Mouse (Mus musculus) lung, postnatal 0 days (tissue): ENCODE results near the gene Rpl23. TPM values are rescaled to one million over a fixed set of nuclear protein-coding genes. Genes with fewer than 3 reads are reported as not detected.

Source experiments
- ATAC-seq: fragments of 200-750 bp; cut with Nextera tagmentation; 2 replicates; pipeline ENCODE4 v1.8.0; 2017; ENCODE audit warnings: moderate library complexity
- DNase-seq: peaks from one replicate; pipeline ENCODE4 v3.0.0-alpha.2; 2016; ENCODE audit warnings: low spot score
- H3K27ac ChIP-seq: fragments of 300-500 bp; sonication (generic); 2 replicates; pipeline ENCODE4 v1.5.1; 2014; ENCODE audit warnings: antibody characterized with exemption, mild to moderate bottlenecking, low read length, mixed read lengths
- H3K27me3 ChIP-seq: fragments of 300-500 bp; sonication (generic); replicated peaks from 2 replicates; pipeline ENCODE4 v1.6.1; 2014; ENCODE audit warnings: low read length, mixed read lengths; ENCODE audit not compliant: insufficient read depth
- H3K36me3 ChIP-seq: fragments of 300-500 bp; sonication (generic); 2 replicates; pipeline ENCODE4 v1.6.1; 2014; ENCODE audit warnings: low read length, mixed read lengths; ENCODE audit not compliant: insufficient read depth
- H3K4me1 ChIP-seq: fragments of 300-500 bp; sonication (generic); 2 replicates; pipeline ENCODE4 v1.6.1; 2014; ENCODE audit warnings: antibody characterized with exemption, low read depth, low read length, mixed read lengths; ENCODE audit not compliant: insufficient read depth
- H3K4me2 ChIP-seq: fragments of 300-500 bp; sonication (generic); replicated peaks from 2 replicates; pipeline ENCODE4 v1.6.1; 2014; ENCODE audit warnings: low read depth, mild to moderate bottlenecking, low read length, moderate library complexity, mixed read lengths
- H3K4me3 ChIP-seq: fragments of 300-500 bp; sonication (generic); 2 replicates; pipeline ENCODE4 v1.5.1; 2014; ENCODE audit warnings: low read depth, low read length
- H3K9ac ChIP-seq: fragments of 300-500 bp; sonication (generic); replicated peaks from 2 replicates; pipeline ENCODE4 v1.6.1; 2014; ENCODE audit warnings: low read depth, mild to moderate bottlenecking
- H3K9me3 ChIP-seq: fragments of 300-500 bp; sonication (generic); 2 replicates; pipeline ENCODE4 v1.6.1; 2016; ENCODE audit warnings: low read length, mixed read lengths
- CTCF ChIP-seq: IDR thresholded peaks from 2 replicates; pipeline ENCODE4 v1.5.1; 2016; ENCODE audit warnings: antibody characterized with exemption, mild to moderate bottlenecking
- EP300 ChIP-seq: IDR thresholded peaks from 2 replicates; pipeline ENCODE4 v1.6.1; 2016; ENCODE audit warnings: antibody characterized with exemption, mild to moderate bottlenecking, control low read depth
- WGBS: fragments of 180-500 bp; shearing (Covaris S2); extraction: QIAGEN DNeasy Blood & Tissue Kit; methylation state at CpG from one replicate; pipeline ENCODE4 v1.1.7; 2014; 5-methylcytosine and 5-hydroxymethylcytosine counted together
- polyA plus RNA-seq: library from polyadenylated mRNA; unstranded; fragments of >200 nt; fragmentation: Nextera tagmentation; extraction: Ambion mirVana; gene quantifications from 2 replicates; pipeline ENCODE4 v1.2.1, GENCODE M21; 2015

Gene Rpl23
- polyA plus RNA-seq, 1 experiment from 2014 or later: 478 TPM

DNA sequence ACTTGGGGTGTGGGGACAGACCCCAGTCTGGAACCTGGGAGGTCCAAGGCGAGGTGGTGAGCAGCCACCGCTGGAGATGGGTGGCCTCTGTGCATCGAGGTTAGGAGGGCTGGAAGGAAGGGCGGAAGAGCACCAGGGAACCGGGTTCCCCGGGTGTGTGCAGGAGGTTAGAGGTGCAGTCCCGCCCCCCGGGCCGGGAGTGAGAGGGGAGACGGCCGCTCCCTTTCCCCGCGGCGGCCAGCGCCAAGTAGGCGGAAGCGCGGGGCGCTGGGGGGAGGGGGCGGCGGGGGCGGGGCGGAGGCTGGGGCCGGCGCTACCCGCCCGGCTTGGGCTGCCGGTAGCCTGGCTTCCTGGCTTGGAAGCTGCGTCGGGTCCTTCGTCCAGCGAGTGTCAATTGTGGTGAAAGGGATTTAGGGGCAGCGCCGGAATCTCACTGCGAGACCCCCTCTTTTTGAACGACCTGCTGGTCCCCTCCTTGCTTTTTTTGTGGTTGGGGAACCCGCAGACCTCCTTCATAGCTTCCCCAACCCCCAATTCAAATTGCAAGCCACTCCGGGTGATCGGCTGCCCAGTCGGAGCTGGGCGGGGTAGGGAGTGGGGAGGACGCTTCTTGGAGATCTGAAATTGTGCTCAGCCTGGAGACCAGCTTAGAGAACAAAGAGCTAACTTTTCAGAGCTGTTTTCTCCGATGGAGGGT lies 17.9 kb upstream of the Rpl23 start:
- Histone ChIP-seq H3K27me3 (no peaks in the 10 kb centered on the region), H3K4me2 (peak overlapping the region; percentile 78), H3K4me1 (peaks cover 30% of the 10 kb centered on the region), H3K9me3 (no peaks in the 10 kb centered on the region), H3K36me3 (no peaks in the 10 kb centered on the region), H3K9ac (peak overlapping the region; percentile 74), H3K27ac (peak overlapping the region; percentile 88), H3K4me3 (peak overlapping the region; percentile 73)
- TF ChIP-seq CTCF (no peak), EP300 (no peak)
- ATAC-seq (peak; percentile 79), DNase-seq (peak; percentile 87)
- 1% methylated on average over 28 of the region's 43 CpGs for WGBS

- H3K27ac ChIP-seq: peak overlapping the region; percentile 88
- TF ChIP-seq CTCF (no peak), EP300 (no peak)
- no peaks in the 10 kb centered on the region for H3K36me3 ChIP-seq
- peaks cover 23% of the 10 kb centered on the region for H3K4me1 ChIP-seq
- DNase-seq (peak; percentile 89), ATAC-seq (peak; percentile 84)
- H3K4me2 ChIP-seq: peak overlapping the region; percentile 78
- no peaks in the 10 kb centered on the region for H3K27me3 ChIP-seq
- no peaks in the 10 kb centered on the region for H3K9me3 ChIP-seq
- peak overlapping the region; percentile 73 for H3K4me3 ChIP-seq
- under 1% methylated on average over 59 of the region's 71 CpGs for WGBS
- H3K9ac ChIP-seq: peak overlapping the region; percentile 74
Observed at GRCm38 (mm10) chr11:97799146-97799993, 17.1 kb upstream of the Rpl23 start.

- peak; percentile 77 for DNase-seq
- no peaks in the 10 kb centered on the region for H3K9me3 ChIP-seq
- H3K4me1 ChIP-seq: peaks cover 16% of the 10 kb centered on the region
- no peaks in the 10 kb centered on the region for H3K27me3 ChIP-seq
- peak within 1 kb of the TSS; percentile 73 for H3K4me3 ChIP-seq
- H3K36me3 ChIP-seq: no peaks in the 10 kb centered on the region
- under 1% methylated on average over 11 of the region's 11 CpGs for WGBS
- peak; percentile 27 for ATAC-seq
- H3K9ac ChIP-seq: peak within 1 kb of the TSS; percentile 74
- no peak for TF ChIP-seq EP300
- no peak for TF ChIP-seq CTCF
- peak within 1 kb of the TSS; percentile 78 for H3K4me2 ChIP-seq
- peak within 1 kb of the TSS; percentile 88 for H3K27ac ChIP-seq
Observed at GRCm38 (mm10) chr11:97798782-97799145, 16.5 kb upstream of the Rpl23 start, which contains the start of gene Lasp1. TSS of gene Lasp1 (plus strand) at chr11:97799000.

DNA sequence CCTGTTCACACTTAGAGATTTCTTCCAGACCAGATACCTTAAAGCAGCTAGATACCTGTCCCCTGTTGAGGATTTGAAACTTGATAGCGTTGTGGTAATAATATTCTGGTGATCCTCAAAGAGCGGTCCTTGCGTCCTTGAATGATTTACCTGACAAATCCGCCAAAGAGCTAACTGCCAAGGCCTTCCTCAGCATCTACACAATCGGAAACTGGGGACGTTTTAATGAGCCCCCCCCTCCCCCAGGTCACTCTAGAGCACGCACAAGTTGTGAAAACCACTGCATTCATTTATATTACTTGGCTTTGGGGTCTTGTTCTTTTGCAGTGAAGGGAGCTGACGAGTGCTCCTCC lies 15.8 kb upstream of the Rpl23 start:
- Histone ChIP-seq H3K9ac (no peak overlapping the region), H3K36me3 (no peaks in the 10 kb centered on the region), H3K9me3 (no peaks in the 10 kb centered on the region), H3K4me2 (no peak overlapping the region; the same call in 1 of the 2 replicates), H3K4me1 (peaks cover 14% of the 10 kb centered on the region), H3K27me3 (no peaks in the 10 kb centered on the region), H3K4me3 (no peak overlapping the region), H3K27ac (no peak overlapping the region)
- ATAC-seq: no peak
- TF ChIP-seq EP300 (no peak), CTCF (no peak)
- 55% methylated on average over 8 of the region's 8 CpGs for WGBS
- DNase-seq: no peak

- peaks cover 14% of the 10 kb centered on the region for H3K4me1 ChIP-seq
- no peak for TF ChIP-seq CTCF
- TF ChIP-seq EP300: no peak
- H3K4me3 ChIP-seq: no peak overlapping the region
- ATAC-seq: no peak
- H3K36me3 ChIP-seq: no peaks in the 10 kb centered on the region
- no peak overlapping the region for H3K27ac ChIP-seq
- no peaks in the 10 kb centered on the region for H3K9me3 ChIP-seq
- no peak for DNase-seq
- H3K27me3 ChIP-seq: no peaks in the 10 kb centered on the region
- no peak overlapping the region for H3K9ac ChIP-seq
- no peak overlapping the region for H3K4me2 ChIP-seq
- 61% methylated on average over 15 of the region's 15 CpGs for WGBS
Observed at GRCm38 (mm10) chr11:97797369-97798082, 15.3 kb upstream of the Rpl23 start.

- TF ChIP-seq EP300 (no peak), CTCF (peak; percentile 58)
- peak; percentile 71 for DNase-seq
Observed at GRCm38 (mm10) chr11:97796910-97797309, 14.7 kb upstream of the Rpl23 start.

More at GRCm38 (mm10) chr11:97796910-97797309, 14.7 kb upstream of the Rpl23 start:
- no peak overlapping the region for H3K27ac ChIP-seq
- H3K36me3 ChIP-seq: no peaks in the 10 kb centered on the region
- H3K4me2 ChIP-seq: no peak overlapping the region
- H3K27me3 ChIP-seq: no peaks in the 10 kb centered on the region
- no peaks in the 10 kb centered on the region for H3K9me3 ChIP-seq
- H3K4me1 ChIP-seq: peaks cover 11% of the 10 kb centered on the region
- no peak overlapping the region for H3K9ac ChIP-seq
- no peak for ATAC-seq
- no peak overlapping the region for H3K4me3 ChIP-seq
- WGBS: 5% methylated on average over 6 of the region's 6 CpGs
